Mouse (Mus musculus): ENCODE data around the gene Rnft1. TPM values are rescaled to one million over a fixed set of nuclear protein-coding genes. Genes with fewer than 3 reads are reported as not detected.
A peak's percentile ranks its signal among the peaks of the same experiment; 100 is the strongest.

The Rnft1 gene
- polyA plus RNA-seq (2014; fragmentation: Nextera tagmentation; extraction: Ambion mirVana) = 43.2 and 49.0 TPM in 2 replicates

DNA sequence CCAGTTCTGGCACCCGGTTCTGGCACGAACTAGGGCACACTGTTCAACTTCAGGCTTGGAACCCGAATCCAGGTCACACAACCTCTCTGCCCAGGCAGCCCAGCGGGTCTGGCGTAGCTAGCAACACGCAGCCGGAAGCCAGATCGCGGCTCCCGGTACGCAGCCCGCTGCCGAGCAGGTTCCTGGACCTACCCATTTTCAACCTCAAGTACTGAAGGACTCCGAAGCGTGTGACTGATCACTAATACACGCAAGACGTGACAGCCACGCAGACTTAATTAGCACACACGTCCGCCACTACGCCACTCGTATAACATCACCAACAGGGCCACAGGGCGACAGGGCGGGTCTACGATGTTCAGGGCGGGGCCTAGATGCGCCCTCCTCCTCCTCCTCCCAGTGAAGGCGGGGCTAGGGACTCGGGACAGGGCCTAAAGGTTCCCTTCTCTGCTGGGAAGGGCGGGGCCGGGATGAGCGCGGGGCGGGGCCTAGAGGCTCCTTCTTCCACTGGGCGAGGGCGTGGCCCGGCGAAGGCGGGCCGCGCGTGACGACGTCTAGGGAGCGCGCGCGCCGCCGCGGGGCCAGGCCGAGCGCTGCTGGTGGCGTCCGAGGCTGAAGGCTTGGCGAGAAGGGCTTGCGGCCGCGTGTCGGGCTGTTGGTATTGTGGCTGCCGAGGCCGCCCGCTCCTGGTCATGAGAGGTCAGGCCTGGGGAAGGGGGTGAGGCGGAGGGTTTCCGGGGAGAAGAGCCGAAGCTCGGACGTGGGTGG lies at the start of gene Rnft1:
Gene Rnft1, plus strand, starts transcription at position 557 of the 768 bp plus-strand sequence.
- Histone ChIP-seq H3K4me2 (peak within 1 kb of the TSS; percentile 81), H3K4me1 (ENCODE audit: insufficient read depth) (no peaks in the 10 kb centered on the region; the same call in 1 of the 2 replicates), H3K9me3 (ENCODE audit: low read depth, low read length) (no peaks in the 10 kb centered on the region), H3K27ac (ENCODE audit: low read depth) (peak within 1 kb of the TSS; percentile 86), H3K9ac (peak within 1 kb of the TSS; percentile 85), H3K27me3 (ENCODE audit: insufficient read depth, low read length) (no peaks in the 10 kb centered on the region), H3K36me3 (ENCODE audit: insufficient read depth) (peaks cover 3% of the 10 kb centered on the region; the same call in 1 of the 2 replicates), H3K4me3 (ENCODE audit: low read depth, low read length) (peak within 1 kb of the TSS; percentile 66)
- DNase-seq (peak; percentile 99), ATAC-seq (ENCODE audit: insufficient read depth) (peak; percentile 97)
- under 1% methylated on average over 67 of the region's 68 CpGs for WGBS
- no peak for TF ChIP-seq CTCF (IDR thresholded peaks at IDR 0.05; ENCODE audit: low read depth)

GRCm38 (mm10) chr11:86436843-86437242 lies 47.6 kb upstream of the Rnft1 start:
- ATAC-seq (ENCODE audit: insufficient read depth) (no peak), DNase-seq (peak; percentile 82)
- 20% methylated on average over 5 of the region's 5 CpGs for WGBS
- TF ChIP-seq CTCF (IDR thresholded peaks at IDR 0.05; ENCODE audit: low read depth) = peak; percentile 71
- H3K36me3 ChIP-seq (ENCODE audit: insufficient read depth) = no peaks in the 10 kb centered on the region
- H3K4me3 ChIP-seq (ENCODE audit: low read depth, low read length) = no peak overlapping the region
- H3K4me2 ChIP-seq = no peak overlapping the region; the same call in 1 of the 2 replicates
- H3K9me3 ChIP-seq (ENCODE audit: low read depth, low read length) = no peaks in the 10 kb centered on the region
- no peak overlapping the region for H3K27ac ChIP-seq (ENCODE audit: low read depth)
- H3K27me3 ChIP-seq (ENCODE audit: insufficient read depth, low read length) = no peaks in the 10 kb centered on the region
- no peaks in the 10 kb centered on the region for H3K4me1 ChIP-seq (ENCODE audit: insufficient read depth)
- no peak overlapping the region for H3K9ac ChIP-seq

- WGBS = 38% methylated on average over 4 of the region's 4 CpGs
These were observed 46.2 kb upstream of the Rnft1 start for GRCm38 (mm10) chr11:86438261-86438660.

DNA sequence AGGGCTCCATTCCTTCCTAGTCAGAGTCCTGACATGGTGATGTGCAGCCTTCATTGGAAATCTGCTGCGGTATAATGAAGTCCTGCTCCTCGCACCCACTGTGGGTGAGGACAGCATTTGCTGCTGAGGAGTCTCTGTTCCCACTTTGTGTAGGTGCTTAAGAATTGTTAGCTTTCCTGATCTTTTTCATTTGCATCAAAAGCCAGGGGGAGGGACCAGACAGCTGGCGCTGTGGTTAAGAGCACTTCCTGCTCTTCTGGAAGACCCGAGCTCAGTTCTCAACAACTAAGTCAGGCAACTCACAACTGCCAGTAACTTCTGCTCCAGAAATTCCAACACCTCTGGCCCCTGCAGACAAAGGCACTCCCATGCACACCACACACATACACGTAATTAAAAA lies 43.7 kb upstream of the Rnft1 start:
- Histone ChIP-seq H3K4me3 (ENCODE audit: low read depth, low read length) (no peak overlapping the region), H3K9me3 (ENCODE audit: low read depth, low read length) (no peaks in the 10 kb centered on the region), H3K27me3 (ENCODE audit: insufficient read depth, low read length) (no peaks in the 10 kb centered on the region), H3K27ac (ENCODE audit: low read depth) (no peak overlapping the region), H3K4me2 (no peak overlapping the region), H3K36me3 (ENCODE audit: insufficient read depth) (no peaks in the 10 kb centered on the region), H3K4me1 (ENCODE audit: insufficient read depth) (no peaks in the 10 kb centered on the region), H3K9ac (no peak overlapping the region)
- ATAC-seq (ENCODE audit: insufficient read depth) (no peak), DNase-seq (no peak)
- WGBS = 57% methylated on average over 5 of the region's 5 CpGs
- TF ChIP-seq CTCF (IDR thresholded peaks at IDR 0.05; ENCODE audit: low read depth) = no peak

More at GRCm38 (mm10) chr11:86438261-86438660, 46.2 kb upstream of the Rnft1 start:
- H3K4me2 ChIP-seq = no peak overlapping the region
- H3K9me3 ChIP-seq (ENCODE audit: low read depth, low read length) = no peaks in the 10 kb centered on the region
- TF ChIP-seq CTCF (IDR thresholded peaks at IDR 0.05; ENCODE audit: low read depth) = no peak
- DNase-seq (no peak), ATAC-seq (ENCODE audit: insufficient read depth) (no peak)
- no peak overlapping the region for H3K9ac ChIP-seq
- H3K4me3 ChIP-seq (ENCODE audit: low read depth, low read length) = no peak overlapping the region
- H3K4me1 ChIP-seq (ENCODE audit: insufficient read depth) = no peaks in the 10 kb centered on the region
- no peaks in the 10 kb centered on the region for H3K27me3 ChIP-seq (ENCODE audit: insufficient read depth, low read length)
- H3K27ac ChIP-seq (ENCODE audit: low read depth) = no peak overlapping the region
- no peaks in the 10 kb centered on the region for H3K36me3 ChIP-seq (ENCODE audit: insufficient read depth)

DNA sequence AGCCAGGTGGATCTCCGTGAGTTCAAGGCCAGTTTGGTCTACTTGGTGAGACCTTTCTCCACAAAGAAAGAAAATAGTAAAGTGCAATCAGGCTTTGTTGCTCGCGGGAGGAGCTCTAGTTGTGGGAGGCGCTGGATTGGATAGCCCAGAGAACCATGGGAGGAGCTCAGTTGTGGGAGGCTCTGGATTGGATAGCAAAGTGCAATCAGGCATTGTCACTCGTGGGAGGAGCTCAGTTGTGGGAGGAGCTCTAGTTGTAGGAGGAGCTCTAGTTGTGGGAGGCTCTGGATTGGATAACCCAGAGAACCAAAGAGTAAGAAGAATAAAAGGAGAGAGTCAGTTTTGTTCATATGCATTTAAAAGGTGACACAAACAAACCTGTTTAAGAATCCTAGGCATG lies 30.5 kb upstream of the Rnft1 start:
- WGBS = 88% methylated on average over 5 of the region's 5 CpGs
- Histone ChIP-seq H3K36me3 (ENCODE audit: insufficient read depth) (no peaks in the 10 kb centered on the region), H3K4me3 (ENCODE audit: low read depth, low read length) (no peak overlapping the region), H3K27ac (ENCODE audit: low read depth) (no peak overlapping the region), H3K4me2 (no peak overlapping the region), H3K9me3 (ENCODE audit: low read depth, low read length) (no peaks in the 10 kb centered on the region), H3K9ac (no peak overlapping the region), H3K27me3 (ENCODE audit: insufficient read depth, low read length) (no peaks in the 10 kb centered on the region), H3K4me1 (ENCODE audit: insufficient read depth) (no peaks in the 10 kb centered on the region)
- ATAC-seq (ENCODE audit: insufficient read depth) = no peak
- no peak for DNase-seq
- TF ChIP-seq CTCF (IDR thresholded peaks at IDR 0.05; ENCODE audit: low read depth) = no peak

DNA sequence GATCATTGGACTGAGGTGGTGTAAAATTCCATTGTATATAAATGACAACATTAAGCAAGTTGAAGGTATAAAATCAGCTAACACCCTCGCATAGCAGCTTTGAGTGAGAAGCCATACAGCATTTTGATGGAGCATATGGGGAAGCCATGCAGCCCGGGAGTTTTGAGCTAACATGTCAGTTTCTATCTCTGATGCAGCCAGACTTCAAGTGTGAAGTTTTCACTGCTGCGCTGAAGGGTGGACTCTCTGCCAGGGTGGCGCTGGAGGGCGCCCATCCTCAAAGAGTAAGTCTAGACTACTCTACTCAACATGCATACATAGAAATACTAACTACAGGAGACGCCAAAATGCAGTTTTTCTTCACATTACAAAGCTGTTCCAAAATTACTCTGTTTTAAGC lies 26.9 kb upstream of the Rnft1 start:
- no peak for ATAC-seq (ENCODE audit: insufficient read depth)
- Histone ChIP-seq H3K4me2 (no peak overlapping the region), H3K27me3 (ENCODE audit: insufficient read depth, low read length) (no peaks in the 10 kb centered on the region), H3K4me1 (ENCODE audit: insufficient read depth) (no peaks in the 10 kb centered on the region), H3K27ac (ENCODE audit: low read depth) (no peak overlapping the region), H3K9ac (no peak overlapping the region), H3K9me3 (ENCODE audit: low read depth, low read length) (no peaks in the 10 kb centered on the region), H3K4me3 (ENCODE audit: low read depth, low read length) (no peak overlapping the region), H3K36me3 (ENCODE audit: insufficient read depth) (no peaks in the 10 kb centered on the region)
- no peak for DNase-seq
- WGBS = 80% methylated on average over 6 of the region's 6 CpGs
- no peak for TF ChIP-seq CTCF (IDR thresholded peaks at IDR 0.05; ENCODE audit: low read depth)

GRCm38 (mm10) chr11:86458866-86459265 lies 25.6 kb upstream of the Rnft1 start:
- Histone ChIP-seq H3K9me3 (ENCODE audit: low read depth, low read length) (no peaks in the 10 kb centered on the region), H3K27me3 (ENCODE audit: insufficient read depth, low read length) (no peaks in the 10 kb centered on the region), H3K4me3 (ENCODE audit: low read depth, low read length) (no peak overlapping the region), H3K4me2 (no peak overlapping the region), H3K4me1 (ENCODE audit: insufficient read depth) (no peaks in the 10 kb centered on the region), H3K27ac (ENCODE audit: low read depth) (no peak overlapping the region), H3K9ac (no peak overlapping the region), H3K36me3 (ENCODE audit: insufficient read depth) (no peaks in the 10 kb centered on the region)
- DNase-seq = no peak
- no peak for TF ChIP-seq CTCF (IDR thresholded peaks at IDR 0.05; ENCODE audit: low read depth)
- ATAC-seq (ENCODE audit: insufficient read depth) = no peak
- 84% methylated on average over 6 of the region's 6 CpGs for WGBS

All from lung, embryonic 14.5 days (tissue).